Mouse (Mus musculus): Measurements from ENCODE around the gene Relt. TPM values are rescaled to one million over a fixed set of nuclear protein-coding genes. Genes with fewer than 3 reads are reported as not detected.

The Relt gene
- polyA plus RNA-seq (2012; rRNA removed) = 77.5 and 82.0 TPM in 2 replicates

DNA sequence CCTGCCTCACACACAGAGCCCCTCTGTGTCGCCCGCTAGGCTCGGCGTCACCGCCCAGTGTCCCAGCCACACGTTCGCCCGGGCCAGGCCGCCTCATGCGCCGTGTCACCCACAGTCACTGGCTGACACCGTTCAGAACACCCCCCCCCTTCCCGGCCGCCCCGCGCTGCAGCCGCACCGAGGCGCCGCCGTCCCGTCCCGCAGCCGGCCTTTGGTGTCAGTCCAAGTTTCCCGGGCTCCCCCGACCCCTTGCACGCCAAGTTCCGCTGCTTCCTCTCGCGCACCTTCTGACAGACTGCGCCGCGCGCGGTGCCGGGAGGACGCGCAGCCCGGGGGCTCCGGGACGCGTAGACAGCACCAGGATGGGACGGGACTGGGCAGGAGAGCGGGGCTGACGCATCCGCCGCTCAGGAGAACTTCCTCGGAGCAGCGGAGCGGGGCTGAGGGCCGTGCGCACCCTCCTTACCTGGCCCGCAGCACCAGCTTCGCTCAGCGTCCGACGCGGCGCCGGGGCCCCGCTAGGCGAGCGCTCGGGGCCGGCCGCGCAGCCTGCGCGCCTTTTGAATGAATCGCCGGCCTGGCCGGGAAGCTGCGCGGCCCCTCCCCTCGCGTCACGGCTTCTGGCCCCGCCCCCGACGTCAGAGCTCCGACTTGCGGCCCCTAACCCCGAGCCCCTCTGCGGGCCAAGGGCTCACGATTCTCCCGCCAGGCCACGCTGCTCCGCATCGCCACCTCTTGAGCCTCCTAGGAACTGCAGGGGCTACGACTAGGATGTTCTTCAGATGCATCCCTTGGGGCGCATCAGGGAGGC lies at the start of gene Relt:
TSS of gene Relt (minus strand) at position 619 of the 811 bp plus-strand sequence.
- WGBS = under 1% methylated on average over 91 of the region's 91 CpGs
- Histone ChIP-seq H3K4me3 (ENCODE audit: control insufficient read depth, insufficient read depth, low read length) (peak within 1 kb of the TSS; percentile 77), H3K27ac (ENCODE audit: control insufficient read depth, insufficient read depth, low read length) (peak within 1 kb of the TSS; percentile 7; the same call in 1 of the 2 replicates), H3K27me3 (ENCODE audit: control insufficient read depth, insufficient read depth, low read length) (no peaks in the 10 kb centered on the region), H3K36me3 (ENCODE audit: control insufficient read depth, insufficient read depth, low read length) (no peaks in the 10 kb centered on the region), H3K4me1 (replicated peaks; ENCODE audit: control insufficient read depth, insufficient read depth, low read length) (peaks cover 6% of the 10 kb centered on the region)
- TF ChIP-seq POLR2A (IDR thresholded peaks at IDR 0.05; ENCODE audit: control insufficient read depth, extremely low read depth, insufficient read depth, low read length, poor library complexity) = peak; percentile 42; the same call in 1 of the 2 replicates
- TF ChIP-seq CTCF (IDR thresholded peaks at IDR 0.05; ENCODE audit: borderline replicate concordance, control insufficient read depth, extremely low read depth, insufficient read depth, low read length, poor library complexity) = peak; percentile 79
- peak; percentile 98 for DNase-seq

DNA sequence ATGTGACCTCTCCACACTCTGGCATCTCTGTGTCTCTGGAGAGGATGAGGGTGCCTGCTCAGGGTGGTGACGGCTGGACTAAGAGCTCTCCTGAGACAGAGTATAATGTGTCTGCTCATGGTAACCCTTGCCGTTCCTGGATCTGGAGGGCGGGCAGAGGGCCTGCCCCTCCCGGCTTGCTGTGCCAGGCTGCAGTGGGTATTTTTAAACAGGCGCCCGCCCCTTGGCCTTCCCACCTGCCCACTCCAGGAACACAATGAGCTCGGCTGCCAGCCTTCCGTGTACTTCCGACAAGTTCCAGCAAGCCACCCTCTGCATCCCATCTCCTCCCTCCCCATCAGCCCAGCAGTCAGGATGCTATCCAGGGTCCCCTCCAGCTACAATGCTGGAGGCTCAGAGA lies 48.5 kb upstream of the Relt start:
- TF ChIP-seq CTCF (IDR thresholded peaks at IDR 0.05; ENCODE audit: borderline replicate concordance, control insufficient read depth, extremely low read depth, insufficient read depth, low read length, poor library complexity) = no peak
- TF ChIP-seq POLR2A (IDR thresholded peaks at IDR 0.05; ENCODE audit: control insufficient read depth, extremely low read depth, insufficient read depth, low read length, poor library complexity) = no peak
- 91% methylated on average over 9 of the region's 9 CpGs for WGBS
- DNase-seq = no peak
- no peaks in the 10 kb centered on the region for H3K27me3 ChIP-seq (ENCODE audit: control insufficient read depth, insufficient read depth, low read length)
- H3K27ac ChIP-seq (ENCODE audit: control insufficient read depth, insufficient read depth, low read length) = no peak overlapping the region
- no peaks in the 10 kb centered on the region for H3K4me1 ChIP-seq (replicated peaks; ENCODE audit: control insufficient read depth, insufficient read depth, low read length)
- H3K36me3 ChIP-seq (ENCODE audit: control insufficient read depth, insufficient read depth, low read length) = no peaks in the 10 kb centered on the region
- H3K4me3 ChIP-seq (ENCODE audit: control insufficient read depth, insufficient read depth, low read length) = no peak overlapping the region

DNA sequence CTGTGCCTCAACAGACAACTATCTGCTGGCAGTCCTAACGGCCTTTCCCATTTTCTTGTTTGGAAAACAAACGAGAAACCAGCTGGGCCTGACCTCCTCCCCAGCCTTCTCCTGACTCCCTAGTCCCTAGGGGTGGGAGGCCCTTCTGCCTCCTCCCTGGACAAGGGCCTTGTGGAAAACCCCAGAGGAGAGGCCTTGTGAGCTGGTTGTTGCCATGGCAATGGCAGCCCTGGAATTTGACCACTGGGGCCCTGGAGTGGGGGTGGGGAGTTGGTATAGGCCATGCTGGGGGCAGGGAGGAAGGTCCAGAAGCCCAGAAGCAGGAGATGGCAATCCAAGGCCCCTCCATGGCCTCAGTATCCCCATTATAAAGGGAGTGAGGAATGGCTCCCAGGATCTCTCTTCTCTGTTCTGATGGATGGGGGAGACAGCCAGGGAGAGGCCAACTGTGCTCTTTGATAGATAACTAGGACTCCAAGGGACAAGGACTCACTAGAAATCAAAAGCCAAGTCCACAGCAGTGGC lies 48.1 kb upstream of the Relt start:
- no peaks in the 10 kb centered on the region for H3K27me3 ChIP-seq (ENCODE audit: control insufficient read depth, insufficient read depth, low read length)
- H3K27ac ChIP-seq (ENCODE audit: control insufficient read depth, insufficient read depth, low read length) = no peak overlapping the region
- TF ChIP-seq POLR2A (IDR thresholded peaks at IDR 0.05; ENCODE audit: control insufficient read depth, extremely low read depth, insufficient read depth, low read length, poor library complexity) (no peak), CTCF (IDR thresholded peaks at IDR 0.05; ENCODE audit: borderline replicate concordance, control insufficient read depth, extremely low read depth, insufficient read depth, low read length, poor library complexity) (no peak)
- DNase-seq = no peak
- WGBS = 94% methylated on average over 2 of the region's 2 CpGs
- H3K4me3 ChIP-seq (ENCODE audit: control insufficient read depth, insufficient read depth, low read length) = no peak overlapping the region
- H3K36me3 ChIP-seq (ENCODE audit: control insufficient read depth, insufficient read depth, low read length) = no peaks in the 10 kb centered on the region
- no peaks in the 10 kb centered on the region for H3K4me1 ChIP-seq (replicated peaks; ENCODE audit: control insufficient read depth, insufficient read depth, low read length)

DNA sequence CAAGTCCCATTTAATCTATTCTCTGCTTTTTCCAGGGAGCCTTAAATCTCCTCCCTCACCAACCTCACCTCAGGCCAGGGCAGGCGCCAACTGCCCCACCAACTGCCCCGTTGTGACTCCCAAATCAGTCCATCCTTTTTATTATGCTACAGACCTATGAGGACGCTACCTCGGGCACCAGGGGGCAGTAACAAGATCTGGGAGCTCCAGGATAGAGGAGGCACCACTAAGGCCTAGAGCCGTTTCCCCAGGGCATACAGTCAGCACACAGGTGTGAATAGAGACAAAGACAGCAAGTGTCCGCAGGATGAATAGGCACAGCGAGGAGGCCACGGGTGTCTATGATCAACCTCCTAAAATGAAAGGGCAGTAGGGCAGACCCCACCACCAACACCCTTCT lies 45.3 kb upstream of the Relt start:
- no peaks in the 10 kb centered on the region for H3K4me1 ChIP-seq (replicated peaks; ENCODE audit: control insufficient read depth, insufficient read depth, low read length)
- WGBS = 62% methylated on average over 8 of the region's 8 CpGs
- no peaks in the 10 kb centered on the region for H3K27me3 ChIP-seq (ENCODE audit: control insufficient read depth, insufficient read depth, low read length)
- no peak overlapping the region for H3K4me3 ChIP-seq (ENCODE audit: control insufficient read depth, insufficient read depth, low read length)
- no peak for TF ChIP-seq POLR2A (IDR thresholded peaks at IDR 0.05; ENCODE audit: control insufficient read depth, extremely low read depth, insufficient read depth, low read length, poor library complexity)
- TF ChIP-seq CTCF (IDR thresholded peaks at IDR 0.05; ENCODE audit: borderline replicate concordance, control insufficient read depth, extremely low read depth, insufficient read depth, low read length, poor library complexity) = no peak
- no peaks in the 10 kb centered on the region for H3K36me3 ChIP-seq (ENCODE audit: control insufficient read depth, insufficient read depth, low read length)
- no peak overlapping the region for H3K27ac ChIP-seq (ENCODE audit: control insufficient read depth, insufficient read depth, low read length)
- DNase-seq = peak; percentile 19

DNA sequence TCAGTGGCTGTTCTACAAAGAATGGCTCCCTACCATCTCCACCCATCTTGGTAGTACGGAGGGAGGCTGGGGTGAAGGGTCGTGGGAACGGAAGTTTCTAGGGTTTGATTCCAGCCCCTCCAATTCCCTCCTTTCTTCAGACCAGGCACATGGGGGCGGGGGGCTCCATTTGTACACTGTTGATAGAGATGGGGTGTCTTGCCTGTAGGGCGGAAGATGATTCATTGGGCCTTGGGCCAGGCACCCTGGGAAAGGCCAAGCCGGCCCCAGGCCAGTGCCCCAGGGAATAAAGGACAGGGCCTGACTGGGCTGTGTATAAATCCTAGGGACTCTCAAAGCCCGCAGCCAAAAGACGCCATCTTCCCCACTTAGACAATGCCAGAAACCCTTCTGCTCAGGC lies 44.8 kb upstream of the Relt start:
- no peak for DNase-seq
- H3K4me1 ChIP-seq (replicated peaks; ENCODE audit: control insufficient read depth, insufficient read depth, low read length) = no peaks in the 10 kb centered on the region
- no peaks in the 10 kb centered on the region for H3K36me3 ChIP-seq (ENCODE audit: control insufficient read depth, insufficient read depth, low read length)
- H3K27ac ChIP-seq (ENCODE audit: control insufficient read depth, insufficient read depth, low read length) = no peak overlapping the region
- TF ChIP-seq POLR2A (IDR thresholded peaks at IDR 0.05; ENCODE audit: control insufficient read depth, extremely low read depth, insufficient read depth, low read length, poor library complexity) = no peak
- TF ChIP-seq CTCF (IDR thresholded peaks at IDR 0.05; ENCODE audit: borderline replicate concordance, control insufficient read depth, extremely low read depth, insufficient read depth, low read length, poor library complexity) = no peak
- no peaks in the 10 kb centered on the region for H3K27me3 ChIP-seq (ENCODE audit: control insufficient read depth, insufficient read depth, low read length)
- no peak overlapping the region for H3K4me3 ChIP-seq (ENCODE audit: control insufficient read depth, insufficient read depth, low read length)
- WGBS = 95% methylated on average over 8 of the region's 8 CpGs

DNA sequence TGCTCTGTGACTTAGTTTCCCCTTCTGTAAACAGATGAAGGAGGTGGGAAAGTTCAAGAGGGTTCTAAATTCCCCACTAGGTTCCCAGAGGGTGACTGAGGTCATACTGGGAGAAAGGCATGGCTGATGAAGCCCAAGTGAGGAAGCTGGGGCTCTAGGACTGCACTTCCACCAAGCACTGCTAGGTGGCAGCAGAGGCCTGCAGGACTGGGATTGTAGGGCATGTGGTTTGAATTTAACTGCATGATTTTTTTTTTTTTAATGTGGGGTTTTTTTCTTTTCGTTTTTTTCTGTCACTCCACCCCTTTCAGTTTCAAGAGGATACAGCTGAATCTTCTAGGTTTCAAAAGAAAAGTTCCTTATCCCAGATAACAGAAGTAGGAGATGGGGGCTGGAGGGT lies 44.0 kb upstream of the Relt start:
- TF ChIP-seq POLR2A (IDR thresholded peaks at IDR 0.05; ENCODE audit: control insufficient read depth, extremely low read depth, insufficient read depth, low read length, poor library complexity) (no peak), CTCF (IDR thresholded peaks at IDR 0.05; ENCODE audit: borderline replicate concordance, control insufficient read depth, extremely low read depth, insufficient read depth, low read length, poor library complexity) (peak; percentile 80)
- Histone ChIP-seq H3K27me3 (ENCODE audit: control insufficient read depth, insufficient read depth, low read length) (no peaks in the 10 kb centered on the region), H3K4me3 (ENCODE audit: control insufficient read depth, insufficient read depth, low read length) (no peak overlapping the region), H3K36me3 (ENCODE audit: control insufficient read depth, insufficient read depth, low read length) (no peaks in the 10 kb centered on the region), H3K27ac (ENCODE audit: control insufficient read depth, insufficient read depth, low read length) (no peak overlapping the region), H3K4me1 (replicated peaks; ENCODE audit: control insufficient read depth, insufficient read depth, low read length) (no peaks in the 10 kb centered on the region)
- WGBS = 0% methylated on average over 1 of the region's 1 CpGs
- peak; percentile 74 for DNase-seq

Measured in thymus, adult 2 months (tissue).